Comparison of ENCODE assay signal across 19 mouse cellular contexts in genomic region chr9:78780595-78780994, GRCm38 (mm10).
"Had no signal": no experiment of that assay in that cellular context is flagged by ENCODE, and none has a peak within 500 bp of the region (broad histone marks: within the 10 kb centered on the region; RNA-seq: fewer than 3 reads in every experiment).

No protein-coding gene starts in this region.

- DNase-seq: lung, postnatal 4 days; midbrain, embryonic 14.5 days; retina, postnatal 1 day; right cerebral cortex, adult 18-20 months; right cerebral cortex, postnatal 25 days; right cerebral cortex, postnatal 4 days; spleen, adult 18-20 months; thymus, adult 18-20 months; thymus, postnatal 25 days; thymus, postnatal 4 days had no signal

- ATAC-seq: liver, embryonic 12.5 days; midbrain, embryonic 16.5 days had no signal

- H3K27ac ChIP-seq: limb, embryonic 15.5 days; liver, embryonic 12.5 days; liver, embryonic 14.5 days; midbrain, embryonic 10.5 days; midbrain, embryonic 12.5 days; neural tube, embryonic 13.5 days; neural tube, embryonic 15.5 days had no signal

- H3K27me3 ChIP-seq: limb, embryonic 15.5 days; liver, embryonic 12.5 days; midbrain, embryonic 12.5 days; neural tube, embryonic 13.5 days; neural tube, embryonic 15.5 days had no signal

- H3K36me3 ChIP-seq: limb, embryonic 15.5 days; liver, embryonic 12.5 days; midbrain, embryonic 10.5 days; midbrain, embryonic 12.5 days; neural tube, embryonic 13.5 days; neural tube, embryonic 15.5 days had no signal

- H3K4me1 ChIP-seq: liver, embryonic 12.5 days; midbrain, embryonic 10.5 days; midbrain, embryonic 12.5 days; neural tube, embryonic 13.5 days; neural tube, embryonic 15.5 days had no signal

- H3K9ac ChIP-seq: limb, embryonic 15.5 days; liver, embryonic 12.5 days; liver, embryonic 14.5 days; midbrain, embryonic 12.5 days; neural tube, embryonic 13.5 days; neural tube, embryonic 15.5 days had no signal

- H3K4me2 ChIP-seq: limb, embryonic 15.5 days; liver, embryonic 12.5 days; midbrain, embryonic 12.5 days; neural tube, embryonic 13.5 days; neural tube, embryonic 15.5 days had no signal

- H3K4me3 ChIP-seq: limb, embryonic 15.5 days; liver, embryonic 12.5 days; midbrain, embryonic 10.5 days; midbrain, embryonic 12.5 days; myocyte; neural tube, embryonic 13.5 days; neural tube, embryonic 15.5 days had no signal

- H3K9me3 ChIP-seq: limb, embryonic 15.5 days; liver, embryonic 12.5 days; midbrain, embryonic 10.5 days; midbrain, embryonic 12.5 days; neural tube, embryonic 13.5 days; neural tube, embryonic 15.5 days had no signal
